Mouse (Mus musculus) skeletal muscle tissue, postnatal 0 days (tissue): ENCODE measurements around the gene Txnrd3. TPM values are rescaled to one million over a fixed set of nuclear protein-coding genes. Genes with fewer than 3 reads are reported as not detected.

Source experiments
- polyA plus RNA-seq: library from polyadenylated mRNA; unstranded; fragments of >200 nt; fragmentation: Nextera tagmentation; extraction: Ambion mirVana; gene quantifications from 2 replicates; pipeline ENCODE4 v1.2.1, GENCODE M21; 2015

Txnrd3 gene
- 7.2 and 8.5 TPM in 2 replicates for polyA plus RNA-seq

DNA sequence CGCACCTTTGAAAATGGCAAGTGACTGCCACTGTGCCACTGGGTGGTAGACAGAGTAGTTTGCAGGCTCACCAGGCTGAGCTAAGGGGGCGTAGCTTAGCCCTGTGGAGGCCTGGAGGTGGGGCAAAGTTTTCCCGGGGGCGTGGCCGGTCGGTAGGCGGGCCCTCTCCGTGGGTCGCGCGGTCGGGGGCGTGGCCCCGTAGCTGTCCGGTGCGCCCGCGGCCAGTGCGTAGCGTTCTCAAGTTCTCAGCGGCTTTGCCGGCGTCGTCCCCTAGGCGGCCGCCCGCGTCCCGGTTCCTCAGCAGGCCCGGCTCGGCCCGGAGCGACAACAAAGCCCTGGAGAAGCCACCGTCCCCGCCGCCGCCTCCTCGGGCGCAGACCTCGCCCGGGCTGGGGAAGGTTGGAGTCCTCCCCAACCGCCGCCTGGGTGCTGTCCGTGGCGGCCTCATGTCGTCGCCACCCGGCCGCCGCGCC, at the start of gene Txnrd3:
TSS of gene Txnrd3 (plus strand) at position 191 of the 473 bp plus-strand sequence.

DNA sequence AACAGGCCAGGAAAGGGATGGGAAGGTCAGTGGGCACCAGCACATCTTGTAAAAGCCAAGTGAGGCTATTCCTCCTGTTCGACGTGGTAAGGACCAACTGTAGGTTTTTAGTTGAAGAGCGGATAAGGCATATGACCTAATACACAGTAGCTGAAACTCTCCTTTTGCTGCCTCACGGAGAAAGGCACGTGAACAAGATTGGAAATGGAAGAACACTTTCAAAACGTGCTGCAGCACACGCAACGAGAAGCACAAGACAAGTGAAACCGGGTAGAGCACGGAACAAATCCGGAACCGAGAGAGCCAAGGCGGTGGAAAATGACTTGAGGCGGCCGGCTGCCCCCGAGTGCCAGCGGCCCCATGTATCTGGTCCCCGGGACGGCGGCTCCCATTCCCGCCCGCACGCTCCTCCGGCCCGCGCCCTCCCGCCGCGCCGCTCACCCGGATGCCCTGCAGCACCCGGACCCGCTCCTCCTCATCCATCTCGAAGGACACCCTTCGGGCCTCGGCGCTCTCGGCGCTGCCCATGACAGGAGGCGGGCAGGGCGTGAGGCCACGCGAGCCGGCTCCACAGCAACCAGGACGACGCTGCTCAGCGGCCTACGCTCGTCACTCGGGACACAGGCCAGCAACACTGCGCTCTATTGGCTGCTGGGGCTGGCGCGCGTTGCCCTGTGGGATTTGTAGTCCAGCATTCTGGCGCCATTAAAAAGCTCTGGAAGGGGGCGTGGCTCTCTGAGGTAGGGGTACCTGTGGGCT, 48.6 kb upstream of the Txnrd3 start, which contains the start of gene Chchd6:
TSS of gene Chchd6 (minus strand) at position 635 of the 759 bp plus-strand sequence.

GRCm38 (mm10) chr6:89707240-89707639, 63.5 kb downstream of the Txnrd3 start, which contains the start of gene Vmn1r40:
TSS of gene Vmn1r40 (plus strand) at chr6:89707540.

Other genes with a start within 250 kb of the Txnrd3 start
- 23.2 and 26.3 TPM in 2 replicates for gene Chchd6, start 48.3 kb upstream of the Txnrd3 start, polyA plus RNA-seq
- gene Vmn1r40, start 63.6 kb downstream of the Txnrd3 start, polyA plus RNA-seq, result not detected in 2 replicates
- gene Vmn1r41, start 96.8 kb downstream of the Txnrd3 start, polyA plus RNA-seq, result not detected in 2 replicates
- not detected in 2 replicates for gene Vmn1r42, start 232.4 kb downstream of the Txnrd3 start, polyA plus RNA-seq
- gene Vmn1r43, start 232.4 kb downstream of the Txnrd3 start, polyA plus RNA-seq, result not detected in 2 replicates
- not detected in 2 replicates for gene Vmn1r44, start 239.7 kb downstream of the Txnrd3 start, polyA plus RNA-seq